Comparison of ENCODE assay signal across 8 mouse cellular contexts in the genomic region with DNA sequence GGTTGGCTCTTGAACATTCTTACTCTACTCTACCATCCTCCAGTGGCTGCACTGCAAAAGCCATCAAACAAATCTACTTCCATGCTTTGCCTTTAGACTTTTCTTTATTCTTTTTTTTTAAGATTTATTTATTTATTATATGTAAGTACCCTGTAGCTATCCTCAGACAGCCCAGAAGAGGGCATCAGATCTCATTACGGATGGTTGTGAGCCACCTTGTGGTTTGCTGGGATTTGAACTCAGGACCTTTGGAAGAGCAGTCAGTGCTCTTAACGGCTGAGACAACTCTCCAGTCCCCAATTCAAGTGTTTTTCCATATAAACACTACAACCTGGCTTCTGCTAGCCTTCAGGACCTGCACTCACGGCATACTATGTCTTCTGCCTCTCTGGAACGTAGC. TPM values are rescaled to one million over a fixed set of nuclear protein-coding genes. Genes with fewer than 3 reads are reported as not detected.
DNase-seq lines count a peak whose midpoint lies in the region; ATAC-seq lines count a peak whose summit lies in the region.

No protein-coding gene starts in this region.

- H3K4me2 ChIP-seq in intestine, embryonic 16.5 days (ENCODE audit: low read depth, low read length), result 0 out of 2 replicates have a peak overlapping the region, but pooled peaks have one; percentile 59
- H3K4me2 ChIP-seq in stomach, embryonic 14.5 days (replicated peaks; ENCODE audit: low read depth, low read length), result peak overlapping the region; percentile 52; the same call in 1 of the 2 replicates

- H3K36me3 ChIP-seq in intestine, embryonic 16.5 days (ENCODE audit: control insufficient read depth, insufficient read depth, low read length), result no peaks in the 10 kb centered on the region
- H3K36me3 ChIP-seq in stomach, embryonic 14.5 days (ENCODE audit: control insufficient read depth, insufficient read depth, low read length), result no peaks in the 10 kb centered on the region

- no peaks in the 10 kb centered on the region for H3K27me3 ChIP-seq in intestine, embryonic 16.5 days (replicated peaks; ENCODE audit: control insufficient read depth, insufficient read depth, low read length)
- no peaks in the 10 kb centered on the region for H3K27me3 ChIP-seq in stomach, embryonic 14.5 days (ENCODE audit: control insufficient read depth, insufficient read depth, low read length)

- H3K9me3 ChIP-seq in intestine, embryonic 16.5 days (ENCODE audit: control insufficient read depth, low read length), result no peaks in the 10 kb centered on the region
- H3K9me3 ChIP-seq in stomach, embryonic 14.5 days (ENCODE audit: control insufficient read depth, low read depth, low read length), result no peaks in the 10 kb centered on the region

- H3K4me3 ChIP-seq in intestine, embryonic 16.5 days (ENCODE audit: low read length), result no peak overlapping the region
- no peak overlapping the region; the same call in 1 of the 2 replicates for H3K4me3 ChIP-seq in stomach, embryonic 14.5 days (ENCODE audit: low read depth, low read length)

- no peak overlapping the region for H3K9ac ChIP-seq in intestine, embryonic 16.5 days (ENCODE audit: low read depth, low read length)
- no peak overlapping the region for H3K9ac ChIP-seq in stomach, embryonic 14.5 days (replicated peaks; ENCODE audit: low read depth, low read length)

- no peak overlapping the region for H3K27ac ChIP-seq in intestine, embryonic 16.5 days (ENCODE audit: low read length)
- H3K27ac ChIP-seq in stomach, embryonic 14.5 days (ENCODE audit: low read length), result no peak overlapping the region

- 86% methylated on average over 4 of the region's 4 CpGs for WGBS in intestine, embryonic 16.5 days
- 82% methylated on average over 4 of the region's 4 CpGs for WGBS in stomach, embryonic 14.5 days

- H3K4me1 ChIP-seq in intestine, embryonic 16.5 days (ENCODE audit: control insufficient read depth, insufficient read depth, low read length), result peaks cover 7% of the 10 kb centered on the region; the same call in 1 of the 2 replicates
- H3K4me1 ChIP-seq in stomach, embryonic 14.5 days (ENCODE audit: control insufficient read depth, insufficient read depth, low read length), result 0 out of 2 replicates have a peak, but pooled peaks cover 5% of the 10 kb centered on the region

- DNase-seq in embryo, embryonic 11 days, result peak; percentile 1
- DNase-seq in embryo, embryonic 9.5 days (ENCODE audit: extremely low spot score), result no peak
- peak; percentile 27 for DNase-seq in thymus, postnatal 4 days
- no peak for DNase-seq in thymus, postnatal 10 days (ENCODE audit: low spot score in 2 of 2)
- no peak for DNase-seq in urinary bladder, postnatal 25 days (ENCODE audit: low spot score)
- DNase-seq in cerebellum, postnatal 4 days (ENCODE audit: low spot score in 2 of 2), result no peak

- no peak for ATAC-seq in intestine, embryonic 16.5 days
- ATAC-seq in stomach, embryonic 14.5 days (ENCODE audit: insufficient number of reproducible peaks, insufficient read depth, low FRiP score, low read depth), result no peak

RNA-seq across cellular contexts. Expression of a gene that starts 1.6 kb away (rescaled TPM):
- 49.3 and 52.8 TPM in 2 replicates for polyA plus RNA-seq in intestine, embryonic 16.5 days (2015; fragmentation: Nextera tagmentation; extraction: Ambion mirVana)
- polyA plus RNA-seq in stomach, embryonic 14.5 days (2014; fragmentation: Nextera tagmentation; extraction: Ambion mirVana), result 64.6 and 66.7 TPM in 2 replicates

RNA-seq across cellular contexts. Expression of a gene that starts 12.9 kb away (rescaled TPM):
- 13.3 and 13.5 TPM in 2 replicates for polyA plus RNA-seq in intestine, embryonic 16.5 days (2015; fragmentation: Nextera tagmentation; extraction: Ambion mirVana)
- polyA plus RNA-seq in stomach, embryonic 14.5 days (2014; fragmentation: Nextera tagmentation; extraction: Ambion mirVana), result 35.7 and 38.6 TPM in 2 replicates

RNA-seq across cellular contexts. Expression of a gene that starts 44.8 kb away (rescaled TPM):
- 11.5 TPM in 2 replicates for polyA plus RNA-seq in intestine, embryonic 16.5 days (2015; fragmentation: Nextera tagmentation; extraction: Ambion mirVana)
- 19.6 and 22.6 TPM in 2 replicates for polyA plus RNA-seq in stomach, embryonic 14.5 days (2014; fragmentation: Nextera tagmentation; extraction: Ambion mirVana)

RNA-seq across cellular contexts. Expression of a gene that starts 45.0 kb away (rescaled TPM):
- 0.29 TPM in 1 of 2 replicates, not detected in the other for polyA plus RNA-seq in intestine, embryonic 16.5 days (2015; fragmentation: Nextera tagmentation; extraction: Ambion mirVana)
- polyA plus RNA-seq in stomach, embryonic 14.5 days (2014; fragmentation: Nextera tagmentation; extraction: Ambion mirVana), result 0.88 TPM in 1 of 2 replicates, not detected in the other

RNA-seq across cellular contexts. Expression of a gene that starts 48.5 kb away (rescaled TPM):
- polyA plus RNA-seq in intestine, embryonic 16.5 days (2015; fragmentation: Nextera tagmentation; extraction: Ambion mirVana), result 7.4 and 11.9 TPM in 2 replicates
- polyA plus RNA-seq in stomach, embryonic 14.5 days (2014; fragmentation: Nextera tagmentation; extraction: Ambion mirVana), result 1.1 and 1.4 TPM in 2 replicates

Comparison
In these comparisons a context has a peak if more than half of its experiments do, and no peak if none do; other contexts are left out.
1. DNase-seq: peak in embryo, embryonic 11 days (single experiment) and thymus, postnatal 4 days (single experiment); none in embryo, embryonic 9.5 days (single experiment), thymus, postnatal 10 days (0 of 2), urinary bladder, postnatal 25 days (single experiment) and cerebellum, postnatal 4 days (0 of 2).